ENCODE assay signal across 11 mouse cellular contexts in genomic region chr10:4006296-4007015, GRCm38 (mm10). TPM values are rescaled to one million over a fixed set of nuclear protein-coding genes. Genes with fewer than 3 reads are reported as not detected.
A peak's percentile ranks its signal among the peaks of the same experiment; 100 is the strongest.
DNase-seq lines count a peak whose midpoint lies in the region; ATAC-seq lines count a peak whose summit lies in the region.
"Had no signal": no experiment of that assay in that cellular context is flagged by ENCODE, and none has a peak within 500 bp of the region (broad histone marks: within the 10 kb centered on the region; RNA-seq: fewer than 3 reads in every experiment).

No protein-coding gene starts in this region.

- no peaks in the 10 kb centered on the region for H3K36me3 ChIP-seq in hindbrain, embryonic 15.5 days
- no peaks in the 10 kb centered on the region for H3K36me3 ChIP-seq in hindbrain, embryonic 11.5 days (ENCODE audit: control insufficient read depth, insufficient read depth, low read length)
- H3K36me3 ChIP-seq in midbrain, embryonic 15.5 days (replicated peaks) = no peaks in the 10 kb centered on the region
- no peaks in the 10 kb centered on the region for H3K36me3 ChIP-seq in midbrain, embryonic 11.5 days (ENCODE audit: control insufficient read depth, insufficient read depth, low read length)
- H3K36me3 ChIP-seq in stomach, embryonic 14.5 days (ENCODE audit: control insufficient read depth, insufficient read depth, low read length) = no peaks in the 10 kb centered on the region

- peaks cover 5% of the 10 kb centered on the region for H3K4me1 ChIP-seq in hindbrain, embryonic 15.5 days (replicated peaks)
- no peaks in the 10 kb centered on the region for H3K4me1 ChIP-seq in hindbrain, embryonic 11.5 days (replicated peaks; ENCODE audit: control insufficient read depth, insufficient read depth, low read length)
- no peaks in the 10 kb centered on the region for H3K4me1 ChIP-seq in midbrain, embryonic 15.5 days
- H3K4me1 ChIP-seq in midbrain, embryonic 11.5 days (ENCODE audit: control insufficient read depth, insufficient read depth, low read length) = no peaks in the 10 kb centered on the region
- H3K4me1 ChIP-seq in stomach, embryonic 14.5 days (ENCODE audit: control insufficient read depth, insufficient read depth, low read length) = peaks cover 14% of the 10 kb centered on the region
- H3K4me1 ChIP-seq: liver, embryonic 15.5 days had no signal

- 0 out of 2 replicates have a peak, but pooled peaks have one; percentile 42 for ATAC-seq in hindbrain, embryonic 15.5 days (ENCODE audit: low FRiP score, low read depth)
- no peak for ATAC-seq in hindbrain, embryonic 11.5 days (ENCODE audit: low FRiP score)
- ATAC-seq in midbrain, embryonic 15.5 days (replicated peaks) = 0 out of 2 replicates have a peak, but pooled peaks have one; percentile 56
- ATAC-seq in midbrain, embryonic 11.5 days (ENCODE audit: low FRiP score) = no peak
- peak; percentile 94 for ATAC-seq in stomach, embryonic 14.5 days (ENCODE audit: insufficient number of reproducible peaks, insufficient read depth, low FRiP score, low read depth)
- ATAC-seq in monocyte, adult 5-6 weeks (replicated peaks; ENCODE audit: insufficient number of reproducible peaks, low FRiP score, low TSS enrichment, poor library complexity, severe bottlenecking) = no peak

- no peaks in the 10 kb centered on the region for H3K9me3 ChIP-seq in hindbrain, embryonic 15.5 days
- no peaks in the 10 kb centered on the region for H3K9me3 ChIP-seq in hindbrain, embryonic 11.5 days (ENCODE audit: control insufficient read depth, low read length)
- no peaks in the 10 kb centered on the region for H3K9me3 ChIP-seq in midbrain, embryonic 15.5 days
- H3K9me3 ChIP-seq in midbrain, embryonic 11.5 days (ENCODE audit: control insufficient read depth, low read length) = no peaks in the 10 kb centered on the region
- no peaks in the 10 kb centered on the region for H3K9me3 ChIP-seq in stomach, embryonic 14.5 days (ENCODE audit: control insufficient read depth, low read depth, low read length)
- H3K9me3 ChIP-seq: liver, embryonic 15.5 days had no signal

- no peak overlapping the region for H3K9ac ChIP-seq in hindbrain, embryonic 15.5 days
- H3K9ac ChIP-seq in hindbrain, embryonic 11.5 days (ENCODE audit: low read depth, low read length) = no peak overlapping the region
- H3K9ac ChIP-seq in midbrain, embryonic 15.5 days = no peak overlapping the region
- H3K9ac ChIP-seq in midbrain, embryonic 11.5 days (ENCODE audit: low read length) = no peak overlapping the region
- H3K9ac ChIP-seq in stomach, embryonic 14.5 days (replicated peaks; ENCODE audit: low read depth, low read length) = no peak overlapping the region
- H3K9ac ChIP-seq: liver, embryonic 15.5 days had no signal

- H3K27ac ChIP-seq in hindbrain, embryonic 15.5 days (replicated peaks) = peak overlapping the region; percentile 58; the same call in 1 of the 2 replicates
- no peak overlapping the region for H3K27ac ChIP-seq in hindbrain, embryonic 11.5 days (ENCODE audit: low read depth, low read length)
- H3K27ac ChIP-seq in midbrain, embryonic 15.5 days = no peak overlapping the region
- no peak overlapping the region for H3K27ac ChIP-seq in midbrain, embryonic 11.5 days (ENCODE audit: low read depth, low read length)
- H3K27ac ChIP-seq in stomach, embryonic 14.5 days (ENCODE audit: low read length) = peak overlapping the region; percentile 81
- H3K27ac ChIP-seq: liver, embryonic 15.5 days had no signal

- no peak for DNase-seq in hindbrain, embryonic 11.5 days (ENCODE audit: low spot score)
- DNase-seq in midbrain, embryonic 11.5 days (ENCODE audit: low spot score, missing footprints) = no peak
- peak; percentile 12 for DNase-seq in forelimb bud, embryonic 11.5 days (ENCODE audit: low read depth, low spot score)
- DNase-seq: gastrocnemius, postnatal 25 days; layer of hippocampus, postnatal 36 days; thymus, postnatal 4 days had no signal

- whole genome bisulfite sequencing in hindbrain, embryonic 15.5 days = 62% methylated on average over 7 of the region's 7 CpGs
- 75% methylated on average over 7 of the region's 7 CpGs for WGBS in hindbrain, embryonic 11.5 days
- 68% methylated on average over 7 of the region's 7 CpGs for WGBS in midbrain, embryonic 15.5 days
- 83% methylated on average over 7 of the region's 7 CpGs for WGBS in midbrain, embryonic 11.5 days
- WGBS in stomach, embryonic 14.5 days = 35% methylated on average over 7 of the region's 7 CpGs

- no peak overlapping the region for H3K4me2 ChIP-seq in hindbrain, embryonic 15.5 days
- H3K4me2 ChIP-seq in hindbrain, embryonic 11.5 days (replicated peaks; ENCODE audit: low read depth, low read length) = no peak overlapping the region
- H3K4me2 ChIP-seq in midbrain, embryonic 15.5 days = no peak overlapping the region
- H3K4me2 ChIP-seq in midbrain, embryonic 11.5 days = no peak overlapping the region
- H3K4me2 ChIP-seq in stomach, embryonic 14.5 days (replicated peaks; ENCODE audit: low read depth, low read length) = no peak overlapping the region
- H3K4me2 ChIP-seq: liver, embryonic 15.5 days had no signal

- H3K4me3 ChIP-seq in hindbrain, embryonic 15.5 days = no peak overlapping the region
- H3K4me3 ChIP-seq in hindbrain, embryonic 11.5 days (ENCODE audit: low read depth, low read length) = no peak overlapping the region
- H3K4me3 ChIP-seq in midbrain, embryonic 15.5 days = no peak overlapping the region
- no peak overlapping the region for H3K4me3 ChIP-seq in midbrain, embryonic 11.5 days (ENCODE audit: low read depth, low read length)
- H3K4me3 ChIP-seq in stomach, embryonic 14.5 days (ENCODE audit: low read depth, low read length) = no peak overlapping the region
- H3K4me3 ChIP-seq: liver, embryonic 15.5 days had no signal

- no peaks in the 10 kb centered on the region for H3K27me3 ChIP-seq in hindbrain, embryonic 15.5 days
- no peaks in the 10 kb centered on the region for H3K27me3 ChIP-seq in hindbrain, embryonic 11.5 days (ENCODE audit: control insufficient read depth, insufficient read depth, low read length)
- H3K27me3 ChIP-seq in midbrain, embryonic 15.5 days (replicated peaks) = no peaks in the 10 kb centered on the region
- no peaks in the 10 kb centered on the region for H3K27me3 ChIP-seq in midbrain, embryonic 11.5 days (ENCODE audit: control insufficient read depth, insufficient read depth, low read length)
- H3K27me3 ChIP-seq in stomach, embryonic 14.5 days (ENCODE audit: control insufficient read depth, insufficient read depth, low read length) = no peaks in the 10 kb centered on the region
- H3K27me3 ChIP-seq: liver, embryonic 15.5 days had no signal

RNA-seq across cellular contexts. Expression of gene Mthfd1l, which starts 33.5 kb away (rescaled TPM):
- polyA plus RNA-seq in hindbrain, embryonic 15.5 days (2015; fragmentation: Nextera tagmentation; extraction: Ambion mirVana) = 6.1 and 7.0 TPM in 2 replicates
- 10.4 and 11.0 TPM in 2 replicates for polyA plus RNA-seq in hindbrain, embryonic 11.5 days (2014; fragmentation: Nextera tagmentation; extraction: Ambion mirVana)
- polyA plus RNA-seq in midbrain, embryonic 15.5 days (2015; fragmentation: Nextera tagmentation; extraction: Ambion mirVana) = 6.0 TPM in 2 replicates
- polyA plus RNA-seq in midbrain, embryonic 11.5 days (2014; fragmentation: Nextera tagmentation; extraction: Ambion mirVana) = 15.1 and 15.4 TPM in 2 replicates
- polyA plus RNA-seq in stomach, embryonic 14.5 days (2014; fragmentation: Nextera tagmentation; extraction: Ambion mirVana) = 14.6 and 16.3 TPM in 2 replicates
- 28.2 to 57.1 TPM (median 34.6 TPM) in 3 replicates for total RNA-seq in monocyte, adult 5-6 weeks (2017)

Comparison
In these comparisons a context has a peak if more than half of its experiments do, and no peak if none do; other contexts are left out.
1. ATAC-seq: peak in hindbrain, embryonic 15.5 days (single experiment), midbrain, embryonic 15.5 days (single experiment) and stomach, embryonic 14.5 days (single experiment); none in hindbrain, embryonic 11.5 days (single experiment), midbrain, embryonic 11.5 days (single experiment) and monocyte, adult 5-6 weeks (single experiment).
2. H3K27ac ChIP-seq: peak in hindbrain, embryonic 15.5 days (single experiment) and stomach, embryonic 14.5 days (single experiment); none in hindbrain, embryonic 11.5 days (single experiment), midbrain, embryonic 15.5 days (single experiment) and midbrain, embryonic 11.5 days (single experiment).